Mouse (Mus musculus) olfactory bulb, adult 2 months (tissue): Measurements from ENCODE around the gene Vldlr. TPM values are rescaled to one million over a fixed set of nuclear protein-coding genes. Genes with fewer than 3 reads are reported as not detected.

Experiments used
- H3K27ac ChIP-seq: fragments of 200-500 bp; 2 replicates; pipeline ENCODE4 v1.5.1; 2012; ENCODE audit warnings: low read depth, low read length; ENCODE audit not compliant: insufficient read depth
- H3K4me1 ChIP-seq: fragments of 200-500 bp; 2 replicates; pipeline ENCODE4 v1.6.1; 2012; ENCODE audit warnings: low read length; ENCODE audit not compliant: control insufficient read depth, insufficient read depth
- H3K4me3 ChIP-seq: fragments of 200-500 bp; 2 replicates; pipeline ENCODE4 v1.5.1; 2012; ENCODE audit warnings: mild to moderate bottlenecking, low read depth, low read length, moderate library complexity; ENCODE audit not compliant: insufficient read depth
- CTCF ChIP-seq: fragments of 200-500 bp; IDR thresholded peaks from 2 replicates; pipeline ENCODE4 v1.5.1; 2012; ENCODE audit warnings: low read depth, mild to moderate bottlenecking, low read length, moderate library complexity; ENCODE audit not compliant: insufficient read depth
- POLR2A ChIP-seq: fragments of 200-500 bp; IDR thresholded peaks from 2 replicates; pipeline ENCODE4 v1.6.1; 2012; ENCODE audit warnings: mild to moderate bottlenecking, low read depth, low read length, moderate library complexity; ENCODE audit not compliant: insufficient read depth
- WGBS: fragments of 180-500 bp; shearing (Covaris S2); methylation state at CpG from one replicate; pipeline ENCODE4 v1.1.7; 2018; 5-methylcytosine and 5-hydroxymethylcytosine counted together
- polyA plus RNA-seq: library from polyadenylated mRNA; stranded (reverse); fragments of >200 nt; gene quantifications from 2 replicates; pipeline ENCODE4 v1.2.4, GENCODE M21; 2012; ENCODE audit warnings: low replicate concordance; ENCODE audit not compliant: missing spikeins, insufficient read depth, insufficient read length

The Vldlr gene
- polyA plus RNA-seq, 1 experiment, result not detected

DNA sequence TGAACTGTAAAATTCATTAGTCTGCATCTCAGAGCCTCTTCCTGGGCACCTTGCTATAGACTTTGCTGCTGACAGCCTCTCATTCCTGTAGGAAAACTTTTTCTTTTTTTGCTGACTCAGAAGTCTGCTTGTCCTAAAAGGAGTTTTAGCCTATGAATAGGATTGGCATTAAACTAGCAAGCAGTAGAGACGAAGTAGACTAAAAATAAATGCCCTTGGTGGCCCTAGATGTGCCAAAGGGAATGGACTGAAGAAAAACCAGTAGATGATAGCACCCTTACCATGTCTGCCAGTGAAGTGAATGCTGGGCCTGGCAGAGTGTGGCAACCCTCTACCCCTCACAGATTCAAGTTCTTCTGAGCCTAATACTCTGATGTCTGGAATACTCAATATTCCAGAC lies 8.1 kb downstream of the Vldlr start:
- H3K4me1 ChIP-seq, result peaks cover 5% of the 10 kb centered on the region; the same call in 1 of the 2 replicates
- no peak overlapping the region for H3K4me3 ChIP-seq
- TF ChIP-seq POLR2A (no peak), CTCF (no peak)
- no peak overlapping the region for H3K27ac ChIP-seq
- WGBS, result 50% methylated on average over 1 of the region's 1 CpGs

DNA sequence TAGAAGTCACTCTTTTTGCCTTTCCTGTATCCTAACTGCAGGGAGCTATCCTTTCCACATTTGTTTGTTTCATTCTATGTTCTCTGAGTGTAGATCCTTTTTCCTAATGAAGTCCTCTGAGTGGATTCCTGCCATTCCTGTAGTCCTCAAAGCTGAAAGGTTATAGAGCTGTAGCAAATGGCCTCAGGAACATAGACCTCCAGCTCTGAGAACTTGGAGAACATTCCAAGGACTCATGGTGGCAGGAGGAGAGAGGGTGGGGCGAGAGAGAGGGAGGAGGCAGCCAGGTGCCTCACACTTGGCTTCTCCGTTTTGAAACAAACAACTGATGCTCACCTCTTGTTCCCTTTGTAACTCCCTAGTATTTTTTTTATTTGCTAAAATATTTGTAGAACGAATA lies 10.3 kb downstream of the Vldlr start:
- peaks cover 5% of the 10 kb centered on the region; the same call in 1 of the 2 replicates for H3K4me1 ChIP-seq
- no peak overlapping the region for H3K4me3 ChIP-seq
- WGBS, result 78% methylated on average over 3 of the region's 3 CpGs
- H3K27ac ChIP-seq, result no peak overlapping the region
- TF ChIP-seq POLR2A (no peak), CTCF (no peak)

DNA sequence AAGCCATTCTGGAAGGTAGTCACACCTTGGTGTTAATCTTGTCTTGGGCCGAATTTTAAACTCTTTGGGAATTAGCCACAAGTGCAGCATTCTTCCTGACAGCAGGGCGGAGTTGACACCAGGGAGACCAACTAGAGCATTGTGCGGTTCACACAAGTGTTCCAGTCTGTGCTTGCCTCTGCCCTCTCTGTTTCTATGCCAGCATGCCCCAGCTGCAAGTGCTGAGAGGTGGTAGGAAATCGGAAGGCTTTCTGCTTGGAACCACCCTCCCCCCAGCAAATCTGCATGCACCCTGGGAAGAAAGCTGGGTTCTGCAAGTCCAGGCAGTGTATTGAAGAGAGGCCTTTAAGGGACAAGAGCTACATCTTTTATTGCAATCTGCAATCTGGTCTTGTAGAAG lies 10.8 kb downstream of the Vldlr start:
- H3K4me3 ChIP-seq, result no peak overlapping the region
- 51% methylated on average over 4 of the region's 4 CpGs for WGBS
- peaks cover 5% of the 10 kb centered on the region; the same call in 1 of the 2 replicates for H3K4me1 ChIP-seq
- no peak for TF ChIP-seq CTCF
- TF ChIP-seq POLR2A, result no peak
- H3K27ac ChIP-seq, result no peak overlapping the region

DNA sequence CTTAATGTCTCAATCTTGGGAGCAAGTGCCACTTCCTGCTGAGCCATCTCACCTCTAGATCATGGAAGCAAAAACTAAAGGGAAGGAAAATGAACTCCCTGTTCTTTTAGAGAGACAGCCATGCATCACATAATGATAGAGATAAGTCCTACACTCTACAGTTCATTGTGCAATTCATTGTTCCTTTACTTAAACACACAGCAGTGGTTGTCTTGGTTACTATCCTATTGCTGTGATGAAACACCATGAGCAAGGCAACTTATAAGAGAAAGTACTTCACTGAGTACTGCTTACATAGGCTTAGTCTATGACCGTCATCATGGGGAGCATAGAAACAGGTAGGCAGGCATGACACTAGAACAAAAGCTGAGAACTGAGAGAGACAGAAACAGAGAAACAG lies 12.0 kb downstream of the Vldlr start:
- Histone ChIP-seq H3K4me1 (peaks cover 5% of the 10 kb centered on the region; the same call in 1 of the 2 replicates), H3K27ac (no peak overlapping the region), H3K4me3 (no peak overlapping the region)
- 95% methylated on average over 1 of the region's 1 CpGs for WGBS
- TF ChIP-seq POLR2A (no peak), CTCF (no peak)

DNA sequence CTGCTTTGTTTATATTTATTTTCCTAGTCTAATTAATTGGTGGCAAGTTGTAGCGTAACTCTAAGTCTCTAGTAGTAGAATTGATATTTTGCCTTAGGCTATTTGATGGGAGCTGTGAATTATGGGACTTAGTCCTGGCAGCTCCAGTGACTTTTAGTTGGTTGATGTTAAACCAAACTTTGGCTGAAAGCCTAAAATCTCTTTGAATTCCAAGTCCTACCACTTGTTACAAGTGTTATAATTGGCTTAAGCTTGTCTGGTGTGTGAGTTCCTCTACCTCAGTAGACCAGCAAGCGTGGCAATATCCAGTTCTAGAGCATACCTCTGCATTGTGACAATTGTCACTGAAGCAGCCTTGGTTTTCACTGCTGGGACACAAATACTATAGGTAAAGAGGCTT lies 17.1 kb downstream of the Vldlr start:
- no peak overlapping the region for H3K27ac ChIP-seq
- WGBS, result 91% methylated on average over 2 of the region's 2 CpGs
- no peaks in the 10 kb centered on the region for H3K4me1 ChIP-seq
- no peak overlapping the region for H3K4me3 ChIP-seq
- TF ChIP-seq POLR2A, result no peak
- TF ChIP-seq CTCF, result no peak

DNA sequence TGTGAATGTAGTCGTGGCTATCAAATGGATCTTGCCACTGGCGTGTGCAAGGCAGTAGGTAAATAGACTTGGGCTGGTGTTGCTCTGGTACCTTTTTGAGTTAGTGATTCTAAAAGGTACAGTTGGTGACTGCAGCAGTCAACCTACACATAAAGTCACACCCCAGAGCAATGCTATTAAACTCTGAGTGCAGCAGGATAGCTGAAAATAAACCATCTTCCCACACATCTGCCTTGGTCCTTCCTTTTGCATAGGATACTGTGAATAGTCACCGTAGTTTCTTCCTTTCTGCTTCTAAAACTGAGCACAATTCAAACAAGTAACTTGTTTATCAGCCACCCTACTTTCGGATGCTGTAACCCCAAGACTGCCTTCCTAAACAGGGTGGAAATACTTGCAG lies 23.6 kb downstream of the Vldlr start:
- H3K27ac ChIP-seq, result no peak overlapping the region
- whole genome bisulfite sequencing, result 76% methylated on average over 4 of the region's 4 CpGs
- TF ChIP-seq CTCF, result no peak
- no peak for TF ChIP-seq POLR2A
- H3K4me1 ChIP-seq, result peaks cover 3% of the 10 kb centered on the region
- H3K4me3 ChIP-seq, result no peak overlapping the region

DNA sequence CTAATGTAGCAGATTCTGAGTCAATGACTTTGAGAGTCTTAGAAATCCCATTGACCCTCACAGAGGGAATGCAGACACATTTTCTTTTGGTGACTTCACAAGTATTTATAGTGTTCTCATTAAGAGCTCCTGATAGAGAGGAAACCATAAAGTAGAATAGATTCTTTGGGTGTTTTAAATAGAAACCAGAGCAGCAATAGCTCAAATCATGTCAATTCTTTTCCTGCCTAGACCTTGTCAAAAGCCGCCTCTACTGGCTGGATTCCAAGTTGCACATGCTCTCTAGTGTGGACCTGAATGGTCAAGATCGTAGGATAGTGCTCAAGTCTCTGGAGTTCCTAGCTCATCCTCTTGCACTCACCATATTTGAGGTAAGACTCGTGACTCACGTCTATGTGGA lies 27.2 kb downstream of the Vldlr start:
- no peak for TF ChIP-seq CTCF
- TF ChIP-seq POLR2A, result no peak
- WGBS, result 92% methylated on average over 4 of the region's 4 CpGs
- Histone ChIP-seq H3K27ac (no peak overlapping the region), H3K4me1 (peaks cover 3% of the 10 kb centered on the region), H3K4me3 (no peak overlapping the region)

DNA sequence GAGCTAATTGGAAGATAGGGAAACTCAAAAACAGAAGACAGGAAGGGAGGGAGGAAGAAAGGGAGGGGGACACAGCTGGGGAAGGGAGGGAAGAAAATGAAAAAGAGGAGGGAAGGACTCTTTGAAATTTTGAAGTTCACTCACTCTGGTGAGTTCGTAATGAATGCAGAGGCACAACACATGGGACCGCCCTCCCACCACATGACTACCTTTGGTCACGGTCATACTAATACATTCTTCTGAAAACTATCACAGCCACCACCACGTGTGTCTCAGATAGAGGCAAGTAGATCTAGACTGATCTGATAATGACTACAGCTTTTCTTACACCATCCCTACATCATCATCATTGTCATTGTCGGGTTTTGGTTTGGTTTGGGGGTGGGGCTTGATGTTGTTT lies 38.5 kb downstream of the Vldlr start:
- TF ChIP-seq POLR2A, result no peak
- TF ChIP-seq CTCF, result no peak
- no peak overlapping the region for H3K4me3 ChIP-seq
- no peak overlapping the region for H3K27ac ChIP-seq
- peaks cover 2% of the 10 kb centered on the region; the same call in 1 of the 2 replicates for H3K4me1 ChIP-seq
- 89% methylated on average over 5 of the region's 5 CpGs for WGBS

DNA sequence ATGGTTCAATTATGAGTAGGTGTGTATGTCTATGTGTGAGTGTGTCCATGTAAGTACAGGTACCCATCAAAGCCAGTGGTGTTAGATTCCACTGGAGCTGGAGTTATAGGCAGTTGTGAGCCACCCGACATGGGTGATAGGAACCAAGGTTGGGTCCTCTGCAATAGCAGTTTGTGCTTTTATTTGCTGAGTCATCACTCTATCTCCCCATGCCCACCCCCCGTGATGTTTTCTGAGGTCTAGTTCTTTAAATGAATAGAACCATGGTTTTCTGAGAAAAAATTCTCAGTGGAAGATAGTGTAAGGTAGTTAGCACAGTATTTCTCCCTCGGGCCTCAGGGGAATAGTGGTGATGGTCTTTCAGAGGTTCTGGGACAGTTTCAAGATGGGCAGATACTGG lies 39.4 kb downstream of the Vldlr start:
- Histone ChIP-seq H3K27ac (no peak overlapping the region), H3K4me1 (peaks cover 2% of the 10 kb centered on the region; the same call in 1 of the 2 replicates), H3K4me3 (no peak overlapping the region)
- WGBS, result 91% methylated on average over 3 of the region's 3 CpGs
- no peak for TF ChIP-seq CTCF
- no peak for TF ChIP-seq POLR2A

DNA sequence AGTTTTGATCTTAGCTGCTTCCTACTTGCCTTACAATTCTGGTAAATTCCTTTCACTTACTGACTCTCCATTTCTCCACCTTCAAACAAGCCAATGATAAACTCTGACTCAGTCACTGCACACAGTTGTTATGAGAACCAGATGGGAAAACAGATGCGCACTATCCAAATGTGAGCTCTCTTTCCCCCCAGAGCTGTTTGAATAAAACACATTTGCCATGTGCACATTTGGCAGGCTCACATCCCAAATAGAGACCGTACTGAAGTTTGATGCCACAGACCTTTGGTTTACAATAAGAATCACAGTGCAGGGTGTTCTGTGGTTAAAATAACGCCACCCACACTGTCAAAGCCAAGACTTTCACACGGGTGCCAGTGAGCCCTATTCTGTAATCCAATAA lies 43.8 kb downstream of the Vldlr start:
- no peak overlapping the region for H3K4me3 ChIP-seq
- WGBS, result 24% methylated on average over 4 of the region's 4 CpGs
- TF ChIP-seq POLR2A (no peak), CTCF (no peak)
- peaks cover 2% of the 10 kb centered on the region; the same call in 1 of the 2 replicates for H3K4me1 ChIP-seq
- H3K27ac ChIP-seq, result no peak overlapping the region
